Mouse (Mus musculus): ENCODE results near the gene Kcnma1.

GRCm38 (mm10) chr14:23688513-23688912 lies 325.8 kb downstream of the Kcnma1 start:
- TF ChIP-seq CTCF (conservative IDR thresholded peaks at IDR 0.05; ENCODE audit: insufficient read depth, insufficient read length, low read depth, low read length) (no peak), POLR2A (IDR thresholded peaks at IDR 0.05; ENCODE audit: low read depth, low read length) (no peak)
